Mouse (Mus musculus): ENCODE measurements around the gene Tspan12.
"Not testable (repeated sequence)": the region's sequence is repeated elsewhere in the genome, so short reads cannot be mapped to it uniquely, and the experiment has no call there.

Tspan12 gene

DNA sequence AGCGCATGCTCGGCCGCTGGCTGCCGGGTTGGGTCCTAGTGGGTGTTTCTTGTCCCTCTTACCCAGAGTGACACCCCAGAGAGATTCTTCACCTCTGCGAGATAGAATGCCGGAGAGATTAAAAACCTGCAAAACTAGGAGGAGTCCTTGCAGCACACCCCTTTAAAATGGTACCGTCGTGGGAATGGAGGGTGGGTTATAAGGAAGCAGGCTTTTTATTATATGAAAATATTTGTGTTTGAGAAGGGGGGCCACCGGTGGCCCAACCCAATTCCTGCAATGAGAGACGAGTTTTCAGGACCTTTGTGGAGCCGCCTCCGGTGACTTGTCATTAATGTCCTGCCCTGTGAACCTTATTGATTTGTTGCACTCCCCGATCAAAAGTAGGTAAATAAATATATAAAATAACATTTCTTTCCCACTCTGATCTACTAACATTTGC lies at the start of gene Tspan12:
Gene Tspan12 (minus strand): TSS at position 172 of the 442 bp plus-strand sequence.
- DNase-seq, result no peak

DNA sequence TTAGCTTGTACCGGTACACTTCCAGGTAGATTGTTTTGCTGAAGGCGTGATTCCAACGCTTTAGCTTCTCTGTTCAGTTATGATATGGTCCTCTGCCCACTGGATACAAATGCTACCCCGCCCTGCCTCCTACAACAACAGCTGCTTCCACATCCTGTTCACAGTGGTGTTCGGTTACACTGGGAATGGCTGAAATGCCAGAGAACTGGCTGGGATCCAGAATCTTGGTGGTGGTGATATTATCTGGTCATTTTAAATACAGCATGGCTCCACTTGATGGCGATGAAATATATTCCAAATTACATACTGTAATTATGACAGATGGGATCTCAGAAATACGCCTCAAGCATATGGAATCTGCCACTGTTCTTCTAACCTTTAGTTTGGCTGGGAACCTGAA lies 42.1 kb upstream of the Tspan12 start:
- DNase-seq, result peak; percentile 44

DNA sequence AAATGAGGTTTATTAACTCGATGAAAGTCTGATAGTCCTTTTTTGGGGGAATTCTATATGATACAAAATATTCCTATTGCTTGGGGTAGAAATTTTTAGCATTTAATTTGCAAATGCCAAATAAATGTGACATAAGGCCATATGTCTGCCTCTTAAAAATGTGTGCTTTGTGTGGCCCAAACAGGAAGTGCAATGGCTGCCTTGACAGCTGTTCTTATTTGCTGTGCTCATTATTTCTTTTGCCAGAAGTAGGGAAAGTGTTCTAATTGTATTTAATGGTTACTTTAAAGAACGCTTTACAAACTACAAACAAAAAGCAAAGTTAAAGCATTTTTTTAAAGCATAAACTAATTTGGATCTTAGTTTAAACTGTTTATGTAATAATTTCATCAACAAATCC lies 36.8 kb upstream of the Tspan12 start:
- no peak for DNase-seq

DNA sequence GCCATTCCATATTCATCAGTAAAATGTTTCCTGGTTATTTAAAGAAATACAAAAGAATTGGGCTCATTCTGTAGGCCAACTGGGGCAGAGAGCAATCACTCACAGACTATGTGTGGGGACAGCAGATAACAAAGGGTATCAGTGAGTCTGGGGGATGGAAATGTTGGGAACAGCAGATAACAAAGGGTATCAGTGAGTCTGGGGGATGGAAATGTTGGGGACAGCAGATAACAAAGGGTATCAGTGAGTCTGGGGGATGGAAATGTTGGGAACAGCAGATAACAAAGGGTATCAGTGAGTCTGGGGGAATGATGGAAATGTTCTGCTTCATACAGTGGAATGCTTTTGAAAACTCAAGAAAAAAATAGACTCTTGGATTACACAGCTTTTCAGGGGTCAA lies 35.7 kb upstream of the Tspan12 start:
- not testable (repeated sequence) for DNase-seq

DNA sequence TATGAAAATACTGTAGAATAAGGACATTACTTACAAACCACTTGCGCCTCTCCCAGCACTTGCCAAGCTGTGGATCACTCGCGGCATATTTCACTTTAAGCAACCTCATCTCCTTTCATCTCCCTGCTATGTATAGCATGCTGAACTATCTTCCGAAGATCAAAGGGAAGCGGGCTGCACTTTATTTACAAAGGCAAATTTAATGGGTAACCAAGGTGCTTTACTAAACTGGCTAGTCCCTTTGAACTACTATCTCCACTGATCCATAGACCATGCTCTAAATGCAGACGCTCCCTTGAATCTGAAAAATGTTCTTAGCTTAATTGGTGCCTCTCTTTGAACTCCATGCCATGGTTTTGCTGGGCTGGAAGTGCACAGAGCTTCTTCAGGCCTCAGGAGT lies 27.2 kb upstream of the Tspan12 start:
- no peak for DNase-seq

DNA sequence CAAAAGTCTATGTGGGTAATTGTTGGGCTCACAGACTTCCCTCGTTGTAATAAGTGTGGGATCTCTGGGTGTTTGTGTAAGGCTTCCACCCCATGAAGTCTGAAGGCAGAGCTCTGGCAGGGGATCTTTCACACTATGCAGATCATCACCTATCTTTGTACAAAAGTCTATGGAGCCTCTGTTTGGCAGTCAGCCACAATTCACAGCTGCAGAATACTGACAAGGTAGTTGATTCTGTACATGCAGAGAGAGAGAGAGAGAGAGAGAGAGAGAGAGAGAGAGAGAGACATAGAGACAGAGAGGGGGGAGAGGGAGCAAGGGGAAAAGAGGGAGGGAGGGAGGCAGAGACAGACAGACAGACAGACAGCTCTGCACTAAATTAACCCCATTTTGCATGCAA lies 15.0 kb upstream of the Tspan12 start:
- DNase-seq, result no peak

DNA sequence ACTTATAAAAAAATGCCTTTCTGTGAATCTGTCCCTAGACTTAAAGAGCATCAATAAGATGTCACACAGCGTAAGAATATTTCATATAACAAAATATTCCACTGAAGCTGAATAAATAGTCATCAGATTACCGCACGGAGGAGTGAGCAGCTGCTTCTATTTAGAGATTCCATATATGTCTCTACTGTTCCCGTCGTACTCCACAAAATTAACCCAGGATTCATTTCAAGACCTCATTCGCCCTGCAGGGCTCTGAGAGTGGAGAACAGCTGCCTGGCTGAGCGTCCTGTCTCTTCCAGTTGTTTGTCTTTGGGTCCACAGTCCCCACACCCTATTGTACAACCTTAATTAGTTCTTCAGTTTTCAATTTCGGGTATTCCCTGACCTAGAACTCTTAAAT lies 11.9 kb upstream of the Tspan12 start:
- DNase-seq, result no peak

DNA sequence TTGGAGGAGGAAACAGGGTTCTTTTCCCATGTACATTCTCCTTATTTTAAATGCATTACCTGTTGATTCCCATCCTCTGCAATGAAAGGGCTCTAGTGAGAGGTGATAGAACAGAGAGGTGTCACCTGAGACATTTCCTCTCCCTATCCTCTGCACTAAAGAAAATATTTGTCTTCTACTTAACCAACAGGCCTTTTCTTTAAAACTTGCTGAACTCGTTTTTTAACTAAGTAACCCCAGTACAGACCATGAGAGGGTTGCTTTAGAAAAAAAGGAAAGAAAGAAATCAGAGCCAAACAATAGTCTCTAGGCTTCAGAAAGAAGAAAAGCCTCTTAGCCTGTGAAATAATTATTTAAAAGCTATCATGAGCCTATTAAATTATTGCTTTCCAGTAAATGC lies 11.2 kb upstream of the Tspan12 start:
- DNase-seq, result no peak

DNA sequence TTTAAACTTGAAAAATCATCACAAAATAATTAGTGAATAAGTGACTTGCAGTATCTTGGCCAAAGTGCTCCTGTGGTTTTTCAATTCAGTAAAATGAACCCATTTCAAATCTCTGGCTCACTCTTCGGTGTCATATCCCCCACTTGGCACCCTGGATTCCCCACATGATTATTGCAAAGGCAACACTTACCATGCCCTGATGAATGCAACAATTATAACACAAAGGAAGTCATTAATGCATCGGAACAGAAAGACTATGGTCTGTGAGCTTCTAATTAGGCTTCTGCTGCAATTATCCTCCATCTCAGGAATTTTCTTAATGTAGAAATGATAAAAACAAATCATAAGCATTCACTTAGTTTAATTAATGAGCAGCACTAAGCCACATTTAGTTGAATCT lies 9.0 kb upstream of the Tspan12 start:
- DNase-seq, result no peak

DNA sequence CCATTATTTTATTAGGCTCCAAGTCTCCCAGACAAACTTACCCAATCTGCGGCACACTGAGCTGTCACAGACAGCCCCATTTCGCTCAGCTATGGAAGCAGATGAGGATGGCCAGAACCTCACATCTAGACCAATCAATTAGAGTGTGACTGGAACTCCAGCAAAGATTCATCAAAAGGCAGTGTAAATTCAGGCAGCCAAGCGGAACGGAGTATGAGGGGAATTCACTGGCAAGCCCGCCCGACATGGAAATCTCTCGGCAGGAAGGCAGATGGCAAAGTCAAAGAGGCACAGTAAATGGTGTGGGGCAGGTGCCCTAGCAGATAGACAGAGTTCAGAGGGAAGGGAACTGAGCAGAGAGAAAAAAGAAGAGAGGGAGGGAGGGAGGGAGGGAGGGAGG lies 5.5 kb upstream of the Tspan12 start:
- DNase-seq, result peak; percentile 42

DNA sequence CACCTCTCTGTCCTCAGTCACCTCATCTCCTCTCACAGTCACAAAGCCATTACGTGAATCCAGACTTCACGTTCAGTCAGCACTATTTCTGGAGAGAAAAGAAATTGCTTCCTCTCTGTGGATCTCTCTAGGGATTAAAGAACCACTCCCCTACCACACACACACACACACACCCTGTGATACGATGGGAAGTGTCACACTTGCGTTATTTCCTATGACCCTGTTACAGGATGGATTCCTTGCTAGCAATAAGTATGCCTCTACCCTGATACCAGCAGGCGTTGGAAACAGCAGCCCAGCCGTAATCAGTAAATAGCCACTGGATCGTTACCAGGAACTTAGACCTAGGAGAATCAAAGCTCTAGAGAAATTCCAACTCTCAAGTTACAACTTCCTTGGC lies 3.6 kb upstream of the Tspan12 start:
- DNase-seq, result peak; percentile 44

DNA sequence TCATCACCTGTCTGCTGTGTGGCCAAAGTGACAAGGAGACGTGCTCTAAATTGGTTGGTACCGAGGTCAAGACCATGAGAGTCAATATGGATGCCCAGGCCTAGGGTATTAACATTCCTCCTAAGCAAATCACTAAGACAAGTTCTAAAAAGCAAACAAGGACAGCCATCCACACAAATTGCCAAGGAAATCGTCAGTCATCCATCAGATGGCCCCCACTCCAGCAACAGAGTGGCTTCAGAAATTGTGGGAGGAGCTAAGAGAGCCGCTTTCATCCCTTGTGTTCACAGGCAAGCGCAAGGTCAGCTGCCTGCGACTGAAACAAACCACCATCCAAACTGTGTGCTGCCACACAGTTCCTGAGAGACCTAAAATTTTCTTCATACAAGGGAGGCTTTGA lies 1.0 kb upstream of the Tspan12 start:
- no peak for DNase-seq

DNA sequence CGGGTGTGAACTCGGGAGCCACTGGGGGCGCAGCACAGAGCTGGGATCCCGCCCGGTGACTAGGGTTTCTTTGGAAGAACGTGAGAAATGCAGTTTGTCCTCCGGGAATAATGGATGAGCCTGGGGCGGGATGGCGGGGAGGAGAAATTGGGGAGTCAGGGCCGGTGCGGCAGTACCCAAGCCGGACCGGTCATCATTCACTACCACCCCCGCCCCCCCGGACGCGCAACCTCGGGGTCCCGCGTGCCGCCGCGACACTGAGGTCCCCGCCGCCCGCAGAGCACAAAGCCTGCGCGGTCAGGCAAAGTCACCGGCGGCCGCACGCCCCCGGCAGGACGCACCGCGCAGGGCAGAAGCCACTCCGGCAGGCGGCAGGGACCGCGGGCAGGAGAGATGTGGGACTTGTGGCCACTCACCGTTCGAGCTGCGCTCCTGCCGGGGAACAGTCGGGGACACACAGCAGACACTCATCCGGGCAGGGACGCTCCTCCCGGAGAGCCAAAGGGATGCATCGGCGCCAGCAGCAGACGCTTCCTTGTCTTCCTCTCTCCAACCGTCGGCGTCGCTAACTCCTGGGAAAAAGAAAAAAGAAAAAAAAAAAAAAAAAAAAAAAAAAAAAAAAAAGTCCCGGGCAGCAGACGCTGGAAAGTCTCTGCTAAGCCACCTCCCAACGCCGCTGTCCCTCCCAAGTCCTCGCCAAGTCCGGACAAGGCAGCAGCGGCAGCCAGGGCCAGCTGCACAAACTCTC lies 545 bp downstream of the Tspan12 start:
- DNase-seq, result peak; percentile 79

DNA sequence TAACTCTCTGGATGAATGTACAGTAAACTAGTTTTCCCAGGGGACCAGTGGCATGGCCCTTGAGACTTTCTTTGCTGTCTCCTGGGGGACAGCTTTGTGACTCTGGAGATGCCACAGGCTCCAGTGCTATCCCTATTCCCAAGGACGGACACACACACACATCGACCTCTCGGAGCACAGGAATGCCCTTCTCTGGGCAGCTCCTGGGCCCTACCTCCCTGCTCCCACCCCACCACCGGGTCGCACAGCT lies 1.0 kb downstream of the Tspan12 start:
- DNase-seq, result peak; percentile 58

DNA sequence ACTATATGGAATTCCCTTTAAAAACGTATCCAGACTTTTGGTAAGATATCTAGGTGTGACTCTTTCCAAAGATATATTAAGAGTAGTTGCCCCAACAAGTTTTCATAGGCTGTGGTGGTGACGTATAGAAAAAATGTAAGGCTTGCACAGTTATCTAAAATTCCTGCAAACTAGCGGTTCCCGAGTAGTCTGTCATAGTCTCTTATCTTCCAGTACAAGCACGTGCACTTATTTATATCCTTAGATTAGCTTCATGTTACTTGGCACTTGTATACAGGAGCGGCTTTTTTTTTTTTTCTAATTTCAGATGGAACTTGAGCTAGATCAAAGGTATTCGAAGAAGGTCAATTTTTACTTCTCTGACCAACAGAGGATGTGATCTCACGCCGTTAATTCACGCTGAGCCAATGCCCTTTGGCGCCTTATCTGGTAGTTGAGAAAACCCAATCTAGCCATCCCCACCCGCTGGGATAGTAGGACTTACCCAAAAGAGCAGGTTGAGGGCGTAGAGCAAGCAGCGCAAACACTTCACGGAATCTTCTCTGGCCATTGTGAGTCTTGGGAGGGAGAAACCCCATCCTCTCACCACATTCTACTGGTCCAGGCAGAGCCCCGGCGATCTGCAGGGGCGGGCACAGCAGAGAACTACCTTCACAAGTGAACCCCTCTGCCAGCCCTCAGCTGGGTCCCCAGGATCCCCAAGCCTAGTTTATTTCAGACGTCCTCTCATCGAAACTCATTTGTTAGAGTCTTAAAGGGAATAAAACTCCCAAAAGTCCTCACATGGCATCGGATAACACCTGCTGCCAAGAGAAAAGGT lies 1.6 kb downstream of the Tspan12 start:
- peak; percentile 16 for DNase-seq

DNA sequence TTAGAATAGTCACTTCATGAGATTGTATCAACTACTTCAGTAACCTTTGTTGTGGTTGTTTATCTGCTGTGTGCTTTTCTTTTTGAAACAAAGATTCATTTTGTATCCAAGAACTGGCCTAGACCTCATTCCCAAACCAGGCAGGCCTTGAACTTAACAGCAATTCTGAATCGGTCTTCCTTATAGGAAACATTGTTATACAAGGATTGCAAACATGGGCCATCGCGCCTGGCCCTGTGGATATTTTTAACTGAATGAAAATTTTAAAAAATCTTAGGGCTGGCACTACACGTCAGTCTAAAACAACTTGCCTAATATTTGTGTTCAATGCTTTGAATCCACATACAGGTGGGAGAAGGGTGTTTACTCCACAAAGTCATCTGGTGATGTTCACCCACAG lies 3.5 kb downstream of the Tspan12 start:
- no peak for DNase-seq

DNA sequence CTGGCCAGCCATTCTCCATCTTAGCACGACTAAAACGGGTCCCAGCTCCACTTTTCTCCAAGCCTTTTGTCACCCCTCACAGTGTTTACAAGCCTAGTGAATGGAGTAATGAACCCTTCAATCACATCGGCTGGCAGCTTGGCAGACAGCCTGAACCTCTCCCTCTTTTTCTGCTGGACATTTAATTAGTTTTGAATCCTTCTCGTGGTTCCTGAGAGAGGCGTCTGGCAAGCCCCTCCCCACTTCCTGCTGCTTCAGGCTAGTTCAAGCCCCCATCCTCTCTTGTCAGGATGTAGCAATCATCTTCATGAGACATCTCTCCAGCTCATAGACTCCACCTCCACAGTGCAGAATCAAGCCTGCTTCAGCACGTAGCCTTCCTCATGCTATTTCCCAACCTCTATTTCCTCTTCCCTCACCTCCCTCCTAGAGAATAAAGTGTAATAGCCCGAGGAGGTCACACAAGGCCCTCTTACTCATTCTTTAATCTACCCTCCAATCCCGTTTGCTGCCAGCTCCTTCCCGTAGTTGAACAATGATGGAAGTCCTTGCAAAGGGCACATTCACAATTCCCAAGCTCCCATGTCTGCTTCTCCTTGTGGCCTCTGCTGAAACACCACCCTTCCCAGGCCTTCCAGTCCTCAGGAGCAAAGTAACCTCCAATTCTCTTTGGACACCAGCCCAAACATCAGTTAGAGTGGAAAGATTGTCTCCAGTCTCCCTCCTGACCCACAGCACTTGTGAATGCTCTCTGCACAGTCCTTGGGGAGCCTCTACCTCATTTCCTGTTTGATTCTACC lies 12.1 kb downstream of the Tspan12 start:
- DNase-seq, result peak; percentile 18

DNA sequence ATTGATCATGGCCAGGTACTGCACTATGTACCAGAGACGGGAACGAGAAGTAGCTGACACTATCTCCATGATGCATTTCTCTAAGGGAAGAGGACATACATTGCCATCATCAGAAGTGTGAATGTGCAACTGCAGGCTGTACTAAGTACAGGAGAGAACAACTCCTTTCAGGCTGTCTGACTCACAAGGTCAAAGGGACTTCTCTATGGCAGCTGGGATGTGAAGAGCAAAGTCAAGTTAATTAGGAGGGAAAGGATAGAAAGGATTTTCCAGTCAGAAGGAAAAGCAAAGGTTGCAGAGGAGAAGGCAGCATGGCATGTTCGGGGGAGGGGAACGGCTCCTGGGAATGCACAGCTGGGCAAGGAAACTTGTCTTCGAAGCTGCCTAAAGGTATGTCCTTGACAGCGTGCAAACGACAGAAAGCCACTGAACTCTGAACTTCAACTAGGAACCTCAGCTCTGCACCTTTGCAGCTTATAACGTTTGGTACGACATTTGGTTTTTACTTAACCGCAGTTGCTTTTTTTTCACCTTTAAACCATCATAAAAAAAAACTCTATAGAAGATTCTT lies 13.0 kb downstream of the Tspan12 start:
- DNase-seq, result no peak

DNA sequence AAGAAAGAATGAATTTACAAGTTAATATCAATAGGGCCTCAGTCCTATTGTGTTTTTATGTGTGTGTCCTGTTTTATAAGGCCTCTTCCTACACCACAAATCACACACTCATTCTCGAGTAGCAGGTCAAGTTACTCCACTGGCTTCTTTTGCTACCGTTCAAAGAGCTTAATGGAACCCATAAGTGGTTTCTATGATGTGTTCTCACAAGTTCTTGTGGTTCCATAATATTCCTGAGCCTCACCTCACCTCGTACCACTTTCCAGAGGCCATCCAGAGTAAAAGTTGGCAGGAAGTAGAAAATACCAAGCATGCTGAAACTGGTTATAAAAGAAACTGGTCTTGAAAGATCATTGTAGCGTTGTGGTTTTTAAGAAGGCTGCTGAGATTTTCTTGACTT lies 18.8 kb downstream of the Tspan12 start:
- DNase-seq, result no peak

DNA sequence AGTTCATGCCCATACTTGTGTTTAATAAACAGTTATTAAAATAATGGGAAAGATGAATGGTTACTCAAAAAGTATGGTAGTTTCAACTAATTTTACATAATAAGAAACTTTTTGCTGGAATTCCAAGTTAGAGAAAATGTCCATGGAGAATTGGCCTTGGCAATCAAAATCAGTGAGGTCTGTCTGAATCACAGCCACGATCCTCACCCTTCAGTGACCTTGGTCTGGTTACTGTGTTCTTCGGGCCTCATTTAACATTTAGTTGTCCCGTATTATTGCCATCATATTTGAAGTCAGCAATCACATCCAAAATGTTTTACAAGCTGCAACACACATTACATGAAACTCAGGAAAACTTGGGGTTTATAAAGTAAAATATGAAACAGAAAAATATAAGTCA lies 20.4 kb downstream of the Tspan12 start:
- DNase-seq, result no peak

DNA sequence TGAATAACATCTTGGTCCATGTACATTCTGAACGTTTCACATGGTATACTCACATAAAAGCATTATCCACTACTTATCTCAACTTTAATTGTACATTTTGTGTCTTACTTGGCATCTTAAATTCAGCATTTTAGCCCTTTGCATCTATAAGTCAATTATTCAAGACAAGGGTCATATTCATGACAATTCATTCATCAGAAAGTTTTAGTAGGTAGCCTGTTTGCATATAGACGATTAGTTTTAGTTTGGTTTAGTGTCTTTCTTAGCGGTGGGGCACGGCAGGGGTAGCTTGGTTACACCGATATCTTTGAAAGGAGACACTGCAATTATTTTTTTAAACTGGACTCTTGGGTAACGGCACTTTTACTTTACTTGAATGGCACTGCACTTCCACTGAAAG lies 21.4 kb downstream of the Tspan12 start:
- no peak for DNase-seq

DNA sequence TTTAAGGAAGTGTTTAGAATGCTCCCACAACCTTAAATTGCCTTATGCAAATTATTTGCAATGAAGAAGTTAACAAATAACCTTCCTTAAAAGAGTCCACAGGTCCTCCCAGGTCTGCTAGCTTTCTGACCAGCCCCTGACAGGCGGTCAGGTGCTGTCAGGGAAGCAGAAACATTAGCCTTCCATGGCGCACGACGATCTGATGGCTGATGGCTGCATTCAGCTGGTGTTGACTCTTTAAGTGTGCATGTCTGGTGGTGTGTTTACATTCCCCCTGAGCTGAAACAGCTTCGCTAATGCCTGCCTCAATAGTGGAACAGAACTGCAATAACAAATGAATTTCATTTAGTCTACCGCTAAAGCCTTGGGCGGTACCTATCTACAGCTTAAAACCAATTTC lies 22.4 kb downstream of the Tspan12 start:
- peak; percentile 15 for DNase-seq

DNA sequence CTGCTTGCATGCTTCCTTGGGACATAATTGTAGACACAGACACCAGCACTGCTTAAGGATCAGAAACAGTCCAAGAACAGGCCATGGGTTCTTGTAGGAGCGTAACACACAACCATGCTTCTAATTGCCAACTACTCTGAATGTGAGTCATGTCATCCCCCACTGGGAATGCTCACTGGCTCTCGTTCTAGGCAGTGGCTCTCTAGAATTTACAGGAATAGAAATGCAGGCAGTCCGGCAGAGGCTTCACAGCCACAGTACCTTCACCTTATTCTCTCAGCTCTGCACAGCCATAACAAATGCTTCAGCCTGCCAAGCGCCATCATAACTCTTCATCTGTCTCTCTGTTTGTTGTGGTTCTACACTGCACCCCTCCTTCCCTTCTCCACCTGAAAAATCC lies 23.9 kb downstream of the Tspan12 start:
- no peak for DNase-seq

DNA sequence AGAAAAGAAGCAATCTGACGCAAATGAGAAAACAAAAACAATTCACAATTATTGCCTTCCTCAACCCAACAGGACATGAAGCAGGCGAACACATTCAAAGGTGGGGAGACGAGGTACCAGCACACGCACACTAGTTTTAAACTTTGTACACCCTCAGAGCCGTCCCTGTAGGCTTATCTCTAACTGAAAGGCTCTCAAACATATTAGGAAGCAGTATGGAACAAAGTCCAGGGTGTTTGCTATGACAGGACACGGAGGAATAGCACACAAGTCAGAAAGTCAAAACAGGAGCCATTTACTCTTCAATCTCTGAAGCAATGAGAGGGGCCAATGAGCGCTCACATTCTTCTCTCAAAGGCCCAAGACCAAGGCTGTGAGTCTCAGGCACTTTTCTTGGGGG lies 24.3 kb downstream of the Tspan12 start:
- no peak for DNase-seq

Data from kidney, adult 11 months (tissue).